Mouse (Mus musculus): ENCODE results near the gene Tshz2.
"Not testable (repeated sequence)": the region's sequence is repeated elsewhere in the genome, so short reads cannot be mapped to it uniquely, and the experiment has no call there.

Tshz2 gene

DNA sequence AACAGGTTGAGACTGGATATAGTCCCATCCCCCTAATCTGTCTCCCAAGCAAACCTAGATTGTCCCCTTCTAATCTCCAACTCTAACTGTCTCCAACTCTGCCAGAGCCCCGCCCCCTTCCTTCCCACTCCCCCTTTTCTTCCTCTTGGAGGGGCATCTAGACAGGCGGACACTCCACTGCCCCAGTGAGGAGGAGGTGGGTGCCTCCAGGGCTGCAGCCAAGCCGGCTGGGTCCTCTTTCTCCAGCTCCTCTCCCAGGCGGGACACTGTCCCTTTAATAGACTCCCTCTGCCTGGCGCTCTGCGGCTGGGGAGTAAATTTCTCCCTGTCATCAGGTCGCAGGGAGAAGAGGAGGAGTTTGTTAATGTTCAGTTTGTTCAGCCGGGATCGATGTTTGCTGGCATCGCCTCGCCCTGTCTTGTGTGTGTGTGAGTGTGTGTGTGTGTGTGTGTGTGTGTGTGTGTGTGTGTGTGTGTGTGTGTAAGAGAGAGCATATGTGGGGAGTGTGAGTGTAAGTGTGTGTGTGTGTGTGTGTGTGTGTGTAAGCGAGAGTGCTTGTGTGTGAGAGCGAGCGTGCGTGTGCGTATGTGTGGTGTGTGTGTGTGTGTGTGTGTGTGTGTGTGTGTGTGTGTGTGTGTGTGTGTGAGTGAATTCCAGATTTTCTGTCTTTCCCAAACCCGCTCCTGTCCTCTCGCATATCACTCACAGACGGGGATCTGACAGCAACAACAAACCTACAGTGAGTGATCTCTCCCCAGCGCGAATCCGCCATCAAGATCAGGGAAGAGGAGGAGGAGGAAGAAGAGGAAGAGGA is at the start of gene Tshz2:
Gene Tshz2, plus strand, starts transcription at position 676 of the 814 bp plus-strand sequence.
- no peak for DNase-seq

DNA sequence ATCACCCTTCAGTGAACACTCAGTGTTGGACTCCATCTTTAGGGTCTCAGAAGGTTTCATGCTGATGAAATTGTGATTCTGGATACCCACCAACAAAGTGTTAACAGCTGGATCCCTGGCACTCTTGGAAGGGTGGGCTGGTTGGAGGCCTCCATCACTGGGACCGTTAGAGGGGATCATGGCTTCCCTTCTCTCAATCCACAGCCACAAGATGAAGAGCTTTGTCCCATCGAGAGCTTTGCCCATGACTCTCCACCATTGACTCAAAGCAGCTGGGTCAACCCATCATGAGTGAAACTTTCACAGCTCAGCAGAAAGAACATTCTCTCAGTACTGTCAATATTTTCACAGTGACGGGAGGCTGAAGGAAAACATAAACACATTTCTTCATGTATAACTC is 49.3 kb upstream of the Tshz2 start:
- DNase-seq = no peak

DNA sequence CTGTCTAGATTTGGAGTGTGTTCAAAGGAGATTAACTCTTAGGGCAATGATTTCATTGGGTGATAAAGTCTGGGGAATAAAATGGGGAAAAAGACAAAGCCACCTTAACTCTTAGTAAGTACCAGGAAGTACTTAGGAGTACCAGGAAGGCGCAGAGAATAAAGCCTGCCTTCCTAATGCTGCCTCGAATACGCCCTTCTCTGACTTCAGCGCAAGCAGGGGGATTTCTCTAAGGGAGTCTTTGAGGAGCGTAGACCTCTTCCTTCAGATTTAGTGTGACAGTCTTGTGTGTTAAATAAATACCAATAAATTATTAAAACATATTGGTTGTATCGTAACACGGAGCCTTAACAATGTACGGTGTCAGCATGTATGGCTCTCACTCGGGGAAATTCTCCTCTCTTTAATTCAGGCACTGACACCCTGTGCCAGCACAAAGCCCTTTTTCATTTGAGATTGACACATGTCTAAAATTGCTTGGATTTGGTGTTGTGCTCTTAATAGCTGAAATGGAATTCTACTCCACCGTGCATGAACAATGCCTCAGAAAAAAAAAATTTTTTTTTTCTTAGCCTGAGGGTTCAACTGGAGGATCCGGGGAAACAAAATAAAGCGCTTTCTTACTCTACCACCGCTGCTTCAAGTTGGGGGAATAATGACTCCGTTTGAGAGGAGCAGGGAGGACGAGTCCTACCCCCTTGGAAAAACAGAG is 47.9 kb upstream of the Tshz2 start:
- DNase-seq = no peak

DNA sequence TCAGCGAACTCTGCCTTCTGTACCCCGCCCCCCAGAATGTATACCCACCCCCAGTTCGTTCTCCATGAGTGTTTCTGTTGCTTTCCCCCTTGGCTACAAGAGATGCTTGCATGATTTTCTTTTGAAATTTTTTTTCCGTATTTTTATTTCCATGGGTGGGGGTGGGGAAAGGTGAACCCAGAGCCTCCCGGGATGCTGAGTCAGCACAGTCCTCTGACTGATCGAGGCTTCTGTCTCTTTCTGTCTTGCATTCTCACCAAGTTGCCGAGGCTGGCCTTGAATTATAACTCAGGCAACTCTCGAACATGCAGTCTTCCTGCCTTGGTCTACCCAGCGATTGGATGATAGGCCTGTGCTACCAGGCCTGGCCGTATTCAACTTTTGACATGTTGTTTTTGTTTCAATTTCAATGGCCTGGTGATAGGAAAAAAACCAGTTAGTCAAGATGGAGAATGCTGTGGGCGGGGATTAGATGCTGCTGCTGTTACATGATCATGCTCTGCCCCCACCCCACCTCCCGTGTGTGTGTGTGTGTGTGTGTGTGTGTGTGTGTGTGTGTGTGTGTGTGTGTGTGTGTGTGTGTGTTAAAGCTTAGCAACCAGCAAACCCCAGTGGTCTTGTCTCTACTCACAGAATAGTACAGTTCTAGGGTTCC is 47.1 kb upstream of the Tshz2 start:
- DNase-seq = no peak

DNA sequence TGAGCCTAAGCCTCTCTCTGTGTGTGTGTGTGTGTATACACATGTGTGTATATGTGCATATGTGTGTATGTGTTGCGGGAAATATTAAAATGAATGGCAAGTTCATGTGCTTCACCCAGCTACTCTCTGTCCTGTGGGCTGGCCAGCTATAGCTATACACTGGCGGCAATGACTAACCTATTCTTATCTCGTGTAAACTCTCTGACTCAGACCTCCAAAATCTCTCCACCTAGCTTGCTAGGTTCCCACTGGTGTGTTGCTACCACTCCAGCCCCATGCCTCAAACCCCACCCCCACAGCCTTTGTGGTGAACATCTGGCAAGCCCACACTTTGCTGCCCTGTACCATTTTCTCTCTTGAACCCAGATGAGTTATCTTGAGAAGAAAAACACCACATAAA is 46.1 kb upstream of the Tshz2 start:
- DNase-seq = no peak

DNA sequence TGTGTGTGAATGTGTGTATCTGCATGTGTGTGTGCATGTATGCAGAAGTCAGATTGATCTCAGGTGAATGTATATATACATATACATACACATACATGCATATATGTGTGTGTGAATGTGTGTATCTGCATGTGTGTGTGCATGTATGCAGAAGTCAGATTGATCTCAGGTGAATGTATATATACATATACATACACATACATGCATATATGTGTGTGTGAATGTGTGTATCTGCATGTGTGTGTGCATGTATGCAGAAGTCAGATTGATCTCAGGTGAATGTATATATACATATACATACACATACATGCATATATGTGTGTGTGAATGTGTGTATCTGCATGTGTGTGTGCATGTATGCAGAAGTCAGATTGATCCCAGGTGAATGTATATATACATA is 45.2 kb upstream of the Tshz2 start, which contains the start of gene Gm11011:
Gene Gm11011, minus strand, starts transcription at position 101 of the 400 bp plus-strand sequence.
- not testable (repeated sequence) for DNase-seq

DNA sequence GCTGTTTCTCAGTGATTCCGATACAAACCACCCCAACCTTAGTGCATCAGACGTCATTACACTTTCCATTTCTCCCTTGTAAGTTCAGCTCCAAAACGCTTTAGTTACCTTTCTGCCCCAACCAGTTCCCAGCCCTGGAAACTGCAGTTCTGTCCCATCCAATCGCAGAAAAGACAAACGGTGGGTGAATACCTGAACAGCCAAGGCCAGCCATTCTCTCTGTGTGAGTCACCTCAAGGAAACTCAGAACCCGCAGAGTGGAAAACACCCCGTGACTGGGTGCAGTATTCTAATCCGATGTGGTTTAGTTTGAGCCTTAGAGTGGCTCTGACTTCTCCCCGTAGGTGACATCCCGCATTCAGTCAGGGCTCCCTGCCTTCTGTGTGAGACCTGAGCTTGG is 43.1 kb upstream of the Tshz2 start:
- no peak for DNase-seq

DNA sequence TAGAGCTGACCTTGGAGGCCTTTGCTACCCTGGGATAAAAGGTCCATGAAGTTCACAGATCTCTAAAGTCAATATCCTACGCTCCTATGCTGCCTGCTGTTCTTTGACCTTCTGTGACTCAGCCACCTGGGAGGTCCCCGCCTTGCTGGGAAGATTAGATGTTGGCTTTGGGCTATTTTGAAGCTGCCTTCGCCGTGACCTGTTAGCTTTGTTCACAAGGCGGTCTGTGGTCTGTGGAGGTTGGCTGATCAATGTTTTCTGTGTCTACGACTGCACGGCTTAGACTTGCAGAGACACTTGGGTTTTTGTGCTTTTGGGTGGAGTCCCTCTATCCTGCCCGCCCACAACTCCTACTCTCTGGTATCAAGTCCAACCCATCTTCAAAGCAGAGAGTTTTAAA is 42.4 kb upstream of the Tshz2 start:
- DNase-seq = no peak

DNA sequence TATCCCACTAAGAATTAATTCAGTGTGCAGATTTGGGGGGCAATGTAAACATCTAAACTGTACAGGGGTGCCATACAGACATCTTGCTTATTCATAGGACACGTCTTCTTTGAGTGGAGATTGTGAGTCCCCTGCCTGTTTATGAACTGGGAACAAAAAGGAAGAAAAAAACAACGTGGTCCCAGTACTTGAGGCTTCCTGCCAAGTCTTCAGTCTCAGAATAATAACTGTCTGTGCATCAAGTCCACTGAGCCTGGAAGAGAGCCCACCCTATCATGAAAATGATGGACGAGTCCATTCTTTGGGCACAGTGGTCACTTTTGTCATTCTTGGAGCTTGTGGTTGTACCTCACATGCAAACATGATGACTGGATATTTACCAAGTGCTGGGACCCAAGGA is 39.1 kb upstream of the Tshz2 start:
- DNase-seq = no peak

DNA sequence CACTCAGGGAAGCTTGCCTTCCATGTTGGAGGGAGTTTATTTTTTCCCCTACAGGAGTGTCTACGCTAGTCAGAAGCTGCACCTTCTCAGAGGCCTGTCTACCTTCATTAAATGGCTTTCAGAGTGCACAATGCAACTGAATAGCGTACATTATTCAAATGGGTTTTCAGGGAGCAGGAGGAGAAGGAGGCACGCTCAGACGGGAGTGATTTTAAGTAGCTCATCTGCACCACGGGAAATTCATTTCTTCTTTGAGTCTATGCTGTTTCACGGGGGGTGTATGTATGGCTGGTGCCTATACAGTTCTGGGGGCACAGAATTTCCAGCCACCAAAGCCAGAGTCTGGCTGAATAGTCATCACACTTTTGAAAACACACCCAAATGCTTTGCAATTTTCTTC is 35.5 kb upstream of the Tshz2 start:
- no peak for DNase-seq

DNA sequence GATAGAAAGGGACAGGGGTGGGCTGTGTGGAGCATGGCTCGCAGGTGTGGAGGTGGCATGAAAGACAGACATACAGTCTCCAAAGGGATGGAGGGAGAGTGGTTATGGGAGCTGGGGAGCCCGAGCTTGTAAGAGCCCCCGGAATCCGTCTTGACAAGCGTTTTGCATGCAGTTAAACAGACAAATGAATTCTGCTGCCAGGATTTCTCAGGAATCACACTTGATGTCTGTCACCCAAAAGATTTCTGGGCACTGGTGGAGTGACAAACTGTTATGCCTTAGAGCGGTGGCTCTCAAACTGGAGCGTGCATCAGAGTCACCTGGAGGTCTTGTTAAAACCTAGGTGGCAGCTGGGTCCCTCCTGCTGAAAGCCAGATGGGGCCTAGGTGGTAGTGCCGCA is 34.8 kb upstream of the Tshz2 start:
- DNase-seq = no peak

DNA sequence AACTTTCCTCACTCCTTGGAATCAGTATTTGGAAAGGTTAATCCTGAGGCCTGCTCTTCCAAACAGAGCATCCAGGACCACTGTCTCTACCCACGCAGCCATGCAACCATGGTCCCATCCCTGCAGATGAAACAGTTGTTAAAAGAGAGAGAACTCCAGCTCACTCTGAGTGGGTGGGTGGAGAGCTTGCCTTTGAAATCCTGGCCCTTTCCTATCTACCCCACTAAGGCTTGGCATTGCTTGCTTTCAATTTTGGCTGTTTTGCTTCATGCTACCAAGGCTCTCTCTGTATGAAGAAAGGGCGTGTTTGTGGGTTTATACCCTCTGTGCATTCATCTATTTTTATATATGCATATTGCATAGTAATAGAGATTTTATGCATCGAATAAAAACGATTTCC is 33.2 kb upstream of the Tshz2 start:
- DNase-seq = no peak

DNA sequence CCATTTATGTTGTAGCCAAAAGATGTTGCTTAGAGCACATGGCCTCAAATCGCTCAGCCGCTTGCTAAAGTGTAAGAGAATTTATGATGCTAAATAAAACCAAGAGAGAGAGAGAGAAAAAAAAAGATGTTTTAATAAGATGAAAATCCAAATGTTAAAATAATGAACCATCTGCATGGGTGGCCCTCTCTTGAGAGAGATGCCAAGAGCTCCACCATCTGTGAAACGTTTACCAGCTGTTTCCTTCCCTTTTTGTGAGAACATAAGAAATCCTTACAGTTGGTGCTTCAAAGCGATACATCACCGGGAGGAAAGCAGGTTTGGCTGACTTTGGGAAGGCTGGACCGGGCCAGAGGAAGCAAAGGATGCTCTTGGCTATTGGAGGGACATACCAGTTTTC is 32.6 kb upstream of the Tshz2 start:
- no peak for DNase-seq

DNA sequence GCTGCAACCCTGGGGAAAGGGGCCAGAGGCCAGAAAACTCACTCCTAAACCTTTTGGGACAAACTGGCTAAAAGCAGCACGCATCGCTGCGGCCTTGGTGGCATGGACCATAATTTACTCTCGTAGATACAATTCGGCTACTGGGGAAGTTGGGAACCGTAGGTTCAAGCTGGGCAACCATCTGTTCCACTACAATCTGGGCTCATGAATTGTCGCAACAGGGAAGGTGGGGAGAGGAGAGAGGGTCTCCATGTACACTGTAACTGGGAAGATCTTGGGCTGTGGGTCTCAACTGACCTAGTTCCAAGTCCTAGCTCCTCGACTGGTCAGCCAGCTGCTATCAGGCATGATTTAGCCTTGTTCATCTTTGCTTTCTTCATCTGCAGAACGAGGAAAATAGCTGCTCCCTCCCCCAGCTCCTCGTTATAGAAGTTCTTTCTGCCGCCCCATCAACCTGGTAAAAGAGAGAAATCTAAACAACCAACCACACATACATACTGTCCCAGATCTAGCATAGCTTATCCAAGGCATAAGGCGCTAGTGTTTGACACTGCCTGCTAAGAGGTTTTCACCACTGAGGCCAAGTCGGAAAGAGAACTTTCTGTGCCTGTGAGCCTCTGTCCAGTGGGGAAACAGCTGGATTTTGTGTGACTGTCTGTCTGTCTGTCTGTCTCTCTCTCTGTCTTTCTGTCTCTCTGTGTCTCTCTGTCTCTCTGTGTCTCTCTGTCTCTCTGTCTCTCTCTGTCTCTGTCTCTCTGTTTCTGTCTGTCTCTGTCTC is 25.7 kb upstream of the Tshz2 start:
- no peak for DNase-seq

DNA sequence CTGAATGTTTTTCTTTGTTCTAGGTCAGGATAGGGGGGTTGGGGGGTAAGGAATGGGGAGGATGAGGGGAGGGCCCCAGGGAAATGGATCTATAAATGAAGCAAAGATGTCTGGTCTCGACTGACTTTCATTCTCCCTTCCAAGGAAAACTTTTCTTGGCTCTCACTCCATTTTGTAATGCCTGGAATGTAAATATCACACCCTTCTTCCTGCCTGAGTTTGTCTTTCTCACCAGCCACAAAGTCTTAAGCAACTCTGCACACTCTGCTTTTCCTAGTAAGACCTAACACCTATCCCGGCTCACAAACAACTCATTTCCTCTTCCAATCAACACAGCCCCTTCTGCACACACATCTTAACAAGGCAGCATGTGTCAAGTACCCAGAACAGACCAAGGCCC is 25.0 kb upstream of the Tshz2 start:
- no peak for DNase-seq

DNA sequence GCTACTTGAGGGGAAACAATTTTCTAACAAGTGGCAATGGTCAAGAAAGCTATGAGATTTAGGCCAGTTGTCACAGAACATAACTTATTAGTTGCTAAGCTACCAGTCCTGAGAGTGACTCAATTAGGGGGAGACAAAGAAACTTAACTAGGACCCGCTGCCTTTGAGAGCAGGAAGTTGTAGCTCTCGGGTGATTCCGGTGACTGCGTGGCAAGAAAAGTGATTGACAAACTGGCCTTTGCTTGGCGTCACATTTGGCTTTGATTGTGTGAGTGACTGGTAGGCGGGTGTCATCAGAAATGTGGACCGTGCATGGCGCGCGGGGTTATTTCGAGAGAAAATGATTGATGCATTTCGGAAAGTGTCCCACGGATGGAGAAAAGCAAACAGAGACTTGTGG is 22.9 kb upstream of the Tshz2 start:
- no peak for DNase-seq

DNA sequence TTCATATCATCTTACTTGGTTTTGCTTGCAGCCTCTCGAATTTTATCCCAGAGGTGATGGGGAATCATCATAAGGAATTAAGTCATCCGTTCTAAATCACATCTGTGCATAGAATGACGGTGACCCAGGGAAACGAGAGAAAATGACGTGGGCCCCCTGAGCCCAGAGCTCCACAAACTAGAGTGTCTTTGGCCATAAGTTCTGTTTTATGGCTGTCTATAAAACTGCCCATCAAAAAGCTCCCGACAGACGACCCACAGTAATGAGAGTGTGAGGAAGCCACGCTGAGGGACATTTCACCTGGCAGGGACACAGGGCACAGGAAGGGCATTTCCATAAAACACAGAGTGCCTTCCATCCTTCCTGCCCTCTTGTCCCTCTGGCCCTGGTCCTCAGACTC is 21.9 kb upstream of the Tshz2 start:
- DNase-seq = no peak

DNA sequence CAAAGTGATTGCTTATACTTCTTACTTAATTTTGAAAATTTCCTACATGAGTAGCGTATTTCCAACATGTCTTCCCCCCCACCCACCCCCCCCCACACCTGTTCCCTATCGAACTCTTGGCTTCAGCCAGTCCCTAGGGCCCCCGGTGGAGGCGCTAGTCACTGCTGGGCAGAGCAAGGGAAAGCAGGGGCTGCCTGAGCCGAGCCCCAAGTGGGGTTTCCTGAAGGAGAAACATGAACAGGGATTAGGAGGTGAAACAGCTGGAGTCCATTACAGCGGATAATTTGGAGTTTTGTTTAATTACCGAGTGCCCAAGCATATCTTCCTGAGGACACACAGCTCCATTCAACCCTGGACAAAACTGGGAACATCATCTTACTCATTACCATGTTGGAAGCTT is 21.3 kb upstream of the Tshz2 start:
- no peak for DNase-seq

DNA sequence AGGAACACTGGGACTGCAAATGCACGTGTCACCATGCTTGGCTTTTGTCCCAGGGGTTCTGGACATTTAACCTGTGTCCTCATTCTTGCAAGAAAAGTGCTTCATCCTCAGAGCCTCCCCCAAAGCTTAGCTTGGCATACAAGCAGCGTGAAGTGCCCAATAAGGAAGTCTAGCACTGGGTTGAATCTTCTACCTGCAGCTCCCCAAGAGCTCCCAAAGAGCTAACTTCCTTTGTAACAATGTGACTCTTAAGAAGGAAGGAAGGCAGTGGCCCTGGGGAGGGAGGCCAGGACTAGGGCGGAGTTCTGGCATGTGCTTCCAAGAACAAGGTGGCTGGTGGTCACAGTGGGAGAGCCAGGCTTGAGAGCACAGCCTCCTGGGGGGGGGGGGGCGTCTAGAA is 18.1 kb upstream of the Tshz2 start:
- DNase-seq = no peak

DNA sequence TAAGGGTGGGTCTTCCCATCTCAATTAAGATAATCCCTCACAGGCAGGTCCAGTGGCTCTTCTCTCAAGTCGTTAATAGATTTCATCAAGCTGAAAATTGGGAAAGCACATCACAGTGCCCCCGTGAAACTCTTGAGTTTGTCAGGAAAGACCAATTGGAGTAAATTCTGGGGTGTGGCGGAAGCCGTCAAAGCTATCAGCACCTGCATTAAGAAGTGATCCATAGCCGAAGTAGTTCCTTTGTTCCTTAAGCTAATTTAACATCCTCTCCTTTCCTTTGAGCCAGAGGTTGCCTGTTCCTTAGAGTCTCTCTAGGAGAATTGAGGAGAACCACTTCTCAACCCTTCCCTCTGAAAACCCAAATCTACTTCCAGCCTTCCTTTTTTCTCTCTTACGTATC is 16.8 kb upstream of the Tshz2 start:
- DNase-seq = no peak

DNA sequence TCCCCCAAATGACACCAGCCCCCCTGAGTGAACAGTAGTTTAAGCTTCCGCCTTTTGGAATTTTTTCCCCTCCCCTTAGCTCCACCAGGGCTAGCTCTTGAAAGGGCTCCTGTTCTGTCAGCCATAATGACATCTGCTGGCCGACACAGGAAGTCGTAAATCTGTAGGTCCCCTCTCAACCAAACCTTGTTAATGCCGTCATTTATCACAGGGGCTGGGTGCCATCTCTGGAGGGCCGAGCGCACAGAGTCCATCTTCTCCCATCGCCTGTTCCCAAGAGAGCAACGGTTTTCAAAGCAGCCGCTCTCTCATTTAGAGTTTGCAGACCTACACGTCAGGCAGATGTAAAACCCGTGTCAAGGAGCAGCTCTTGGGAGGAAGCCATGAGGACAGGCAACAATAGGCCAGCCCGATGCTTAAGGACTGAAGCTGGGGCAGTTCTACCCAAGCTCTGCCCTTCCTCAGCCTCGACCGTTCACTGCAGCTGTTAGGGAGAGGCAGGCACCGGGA is 11.6 kb upstream of the Tshz2 start:
- peak in 1 of 2 experiments; percentile 1 for DNase-seq

DNA sequence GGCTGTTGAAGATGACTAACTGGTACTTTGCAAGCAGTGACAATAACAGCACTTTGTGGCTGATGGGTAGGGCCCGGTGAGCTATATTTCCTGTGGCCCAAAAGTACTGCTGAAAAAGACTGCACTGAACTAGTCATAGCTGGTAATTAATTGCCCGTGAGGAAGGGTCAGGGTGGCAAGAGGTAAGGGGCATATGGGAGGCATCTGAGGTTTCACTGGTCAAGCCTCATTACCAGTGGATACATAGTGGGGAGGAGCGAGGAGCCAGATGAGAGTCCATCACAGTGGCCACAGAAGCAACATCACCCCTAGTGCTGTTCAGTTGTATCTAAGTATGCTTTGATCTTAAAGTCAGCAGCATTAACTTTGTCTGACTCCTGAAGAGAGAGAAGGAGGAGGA is 2.7 kb upstream of the Tshz2 start:
- DNase-seq = no peak

All from B cell, adult 2 months (primary cell).